Mouse (Mus musculus): Measurements from ENCODE around the gene Csnk1d.
A peak's percentile ranks its signal among the peaks of the same experiment; 100 is the strongest.

The Csnk1d gene

GRCm38 (mm10) chr11:120990951-120991526 lies at the start of gene Csnk1d:
Gene Csnk1d (minus strand): TSS chr11:120991330.
- peak; percentile 100 for DNase-seq (ENCODE audit: low spot score)

GRCm38 (mm10) chr11:121039302-121039701 lies 48.2 kb upstream of the Csnk1d start, which contains the start of gene Cd7:
Gene Cd7 (minus strand): TSS chr11:121039418.
- DNase-seq (ENCODE audit: low spot score), result no peak

GRCm38 (mm10) chr11:121038366-121039240 lies 47.5 kb upstream of the Csnk1d start:
- no peak for DNase-seq (ENCODE audit: low spot score)

GRCm38 (mm10) chr11:121033118-121033517 lies 42.0 kb upstream of the Csnk1d start:
- no peak for DNase-seq (ENCODE audit: low spot score)

GRCm38 (mm10) chr11:121027259-121027658 lies 36.1 kb upstream of the Csnk1d start:
- no peak for DNase-seq (ENCODE audit: low spot score)

GRCm38 (mm10) chr11:121024163-121024562 lies 33.0 kb upstream of the Csnk1d start:
- no peak for DNase-seq (ENCODE audit: low spot score)

- DNase-seq (ENCODE audit: low spot score), result no peak
These were observed 28.4 kb upstream of the Csnk1d start for GRCm38 (mm10) chr11:121019501-121019900.

GRCm38 (mm10) chr11:121017703-121018102 lies 26.6 kb upstream of the Csnk1d start:
- DNase-seq (ENCODE audit: low spot score), result peak; percentile 84

- no peak for DNase-seq (ENCODE audit: low spot score)
These were observed 24.3 kb upstream of the Csnk1d start for GRCm38 (mm10) chr11:121015472-121015871.

GRCm38 (mm10) chr11:121014896-121015300 lies 23.8 kb upstream of the Csnk1d start:
- DNase-seq (ENCODE audit: low spot score), result no peak

- DNase-seq (ENCODE audit: low spot score), result no peak
These were observed 22.5 kb upstream of the Csnk1d start for GRCm38 (mm10) chr11:121013656-121014055.

GRCm38 (mm10) chr11:121010044-121010755 lies 19.1 kb upstream of the Csnk1d start:
- DNase-seq (ENCODE audit: low spot score), result no peak

- no peak for DNase-seq (ENCODE audit: low spot score)
These were observed 15.1 kb upstream of the Csnk1d start for GRCm38 (mm10) chr11:121006184-121006583.

- no peak for DNase-seq (ENCODE audit: low spot score)
These were observed 13.2 kb upstream of the Csnk1d start for GRCm38 (mm10) chr11:121004281-121004680.

- DNase-seq (ENCODE audit: low spot score), result peak; percentile 59
These were observed 10.8 kb upstream of the Csnk1d start for GRCm38 (mm10) chr11:121001966-121002365.

GRCm38 (mm10) chr11:120994741-120995140 lies 3.6 kb upstream of the Csnk1d start:
- no peak for DNase-seq (ENCODE audit: low spot score)

- no peak for DNase-seq (ENCODE audit: low spot score)
These were observed 2.5 kb upstream of the Csnk1d start for GRCm38 (mm10) chr11:120993586-120993985.

- no peak for DNase-seq (ENCODE audit: low spot score)
These were observed 1.9 kb upstream of the Csnk1d start for GRCm38 (mm10) chr11:120993080-120993479.

- DNase-seq (ENCODE audit: low spot score), result no peak
These were observed 661 bp upstream of the Csnk1d start for GRCm38 (mm10) chr11:120991791-120992190.

GRCm38 (mm10) chr11:120990126-120990781 lies 876 bp downstream of the Csnk1d start:
- peak; percentile 77 for DNase-seq (ENCODE audit: low spot score)

- no peak for DNase-seq (ENCODE audit: low spot score)
These were observed 1.6 kb downstream of the Csnk1d start for GRCm38 (mm10) chr11:120989523-120989922.

GRCm38 (mm10) chr11:120988410-120988809 lies 2.7 kb downstream of the Csnk1d start:
- DNase-seq (ENCODE audit: low spot score), result no peak

Data from testis, postnatal 10 days (tissue).